Mouse (Mus musculus): ENCODE results near the gene Slc35a1.
A peak's percentile ranks its signal among the peaks of the same experiment; 100 is the strongest.

Slc35a1 gene

GRCm38 (mm10) chr4:34653179-34653578, 34.1 kb downstream of the Slc35a1 start:
- no peak for DNase-seq (ENCODE audit: low read depth, low spot score)

DNA sequence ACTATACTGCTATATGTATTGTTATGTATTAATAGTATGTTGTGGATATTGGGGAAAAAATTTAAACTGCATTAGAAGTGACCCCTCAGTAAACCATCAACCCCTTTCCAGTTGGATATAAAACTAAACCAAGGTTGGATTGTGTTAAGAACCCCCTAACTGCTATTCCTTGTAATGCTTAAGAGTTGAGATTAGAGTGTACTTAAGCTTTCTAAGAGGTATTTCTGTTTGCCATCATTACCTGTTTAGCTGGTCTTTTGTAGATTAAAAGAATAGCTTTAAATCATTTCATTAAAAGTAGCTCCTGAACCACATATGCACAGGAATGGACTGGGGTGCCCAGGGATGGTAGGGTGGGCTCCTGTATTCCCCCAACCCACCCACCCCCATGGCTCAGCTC, 42.5 kb downstream of the Slc35a1 start:
- no peak for DNase-seq (ENCODE audit: low read depth, low spot score)

DNA sequence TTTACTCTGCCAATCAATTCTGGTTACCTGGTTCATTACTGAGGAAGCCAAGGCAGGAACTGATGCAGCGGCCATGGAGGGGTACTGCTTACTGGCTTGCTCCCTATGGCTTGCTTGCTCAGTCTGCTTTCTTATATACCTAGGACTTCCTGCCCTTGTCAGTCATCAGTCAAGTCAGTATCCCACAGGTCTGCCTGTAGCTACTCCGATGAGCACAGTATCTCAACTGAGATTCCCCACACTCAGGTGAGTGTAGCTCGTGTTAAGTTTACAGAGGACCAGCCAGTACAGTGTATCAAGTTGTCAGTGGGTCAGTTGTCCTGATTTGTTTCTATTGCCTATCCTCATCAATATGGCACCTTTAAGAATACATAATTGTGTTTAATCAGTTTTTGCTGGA, 46.5 kb downstream of the Slc35a1 start:
- no peak for DNase-seq (ENCODE audit: low read depth, low spot score)

DNA sequence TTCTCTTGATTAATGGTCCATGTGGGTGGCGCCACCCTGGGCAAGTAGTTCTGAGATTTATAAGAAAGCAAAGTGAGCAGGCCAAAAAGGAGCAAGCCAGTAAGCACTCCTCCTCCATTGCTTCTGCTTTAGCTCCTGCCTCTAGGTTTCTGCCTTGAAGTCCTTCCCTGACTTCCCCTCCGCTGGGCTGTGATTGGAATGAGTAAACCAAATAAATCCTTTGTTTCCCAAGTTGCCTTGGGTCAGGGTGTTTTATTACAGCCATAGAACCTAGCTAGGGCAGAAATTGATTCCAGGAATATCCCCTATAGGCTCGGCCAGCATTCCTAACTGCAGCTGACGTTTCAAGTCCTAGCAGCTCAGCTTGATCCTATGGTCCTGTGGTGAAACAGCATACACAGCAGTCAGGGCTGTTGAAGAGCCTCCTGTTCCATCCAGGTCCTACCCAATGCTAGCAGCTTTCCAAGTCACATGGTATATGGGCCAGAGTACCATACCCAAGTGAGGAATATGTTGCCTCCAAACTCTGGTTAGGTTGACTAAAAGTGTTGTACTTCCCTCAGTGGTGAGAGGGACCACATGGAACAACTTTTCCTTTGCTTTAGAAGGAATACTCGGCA, 47.4 kb downstream of the Slc35a1 start:
- DNase-seq (ENCODE audit: low read depth, low spot score): no peak

DNA sequence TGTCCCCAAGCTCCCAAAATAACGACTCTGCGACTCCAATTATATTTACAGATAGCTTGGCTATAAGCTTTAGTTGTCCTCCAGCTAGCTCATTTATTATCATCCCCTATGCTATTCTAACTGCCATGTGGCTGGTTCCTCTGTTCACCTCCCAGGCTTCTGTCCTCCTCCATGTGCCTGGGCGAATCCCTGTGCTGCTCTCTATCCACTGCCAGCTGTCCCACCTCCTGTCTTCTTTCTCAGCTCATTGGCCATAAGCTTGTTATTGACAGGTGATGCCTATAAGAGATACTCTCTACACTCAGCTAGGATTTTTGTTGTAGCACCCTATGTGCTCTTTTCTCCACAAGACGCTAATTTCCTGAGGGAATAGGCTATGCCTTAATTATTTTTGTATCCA, 49.4 kb downstream of the Slc35a1 start:
- no peak for DNase-seq (ENCODE audit: low read depth, low spot score)

- no peak for DNase-seq (ENCODE audit: low read depth, low spot score)
Observed at GRCm38 (mm10) chr4:34637386-34637785, 49.9 kb downstream of the Slc35a1 start.

GRCm38 (mm10) chr4:34636036-34636435, 51.2 kb downstream of the Slc35a1 start:
- no peak for DNase-seq (ENCODE audit: low read depth, low spot score)

DNA sequence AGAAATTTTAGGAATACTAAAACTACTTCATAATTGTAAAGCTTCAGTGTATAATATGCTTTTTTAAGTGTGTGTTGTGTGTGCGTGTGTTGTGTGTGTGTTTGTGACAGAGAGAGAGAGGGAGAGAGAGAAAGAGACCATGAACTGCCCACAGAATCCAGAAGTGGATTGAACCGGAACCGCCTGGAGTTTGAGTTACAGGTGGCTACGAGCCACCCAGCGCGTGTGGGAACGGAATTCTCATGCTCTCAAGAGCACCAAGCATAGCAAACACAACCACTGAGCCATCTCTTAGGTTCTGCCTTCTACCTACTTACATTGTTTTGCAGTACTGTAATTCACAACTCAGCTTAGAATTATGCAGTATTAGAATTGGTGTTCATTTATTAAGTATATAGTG, 53.1 kb downstream of the Slc35a1 start:
- peak; percentile 12 for DNase-seq (ENCODE audit: low read depth, low spot score)

- DNase-seq (ENCODE audit: low read depth, low spot score): no peak
Observed at GRCm38 (mm10) chr4:34629956-34630355, 57.3 kb downstream of the Slc35a1 start.

- DNase-seq (ENCODE audit: low read depth, low spot score): no peak
Observed at GRCm38 (mm10) chr4:34626401-34626800, 60.8 kb downstream of the Slc35a1 start.

GRCm38 (mm10) chr4:34625556-34625955, 61.7 kb downstream of the Slc35a1 start:
- no peak for DNase-seq (ENCODE audit: low read depth, low spot score)

DNA sequence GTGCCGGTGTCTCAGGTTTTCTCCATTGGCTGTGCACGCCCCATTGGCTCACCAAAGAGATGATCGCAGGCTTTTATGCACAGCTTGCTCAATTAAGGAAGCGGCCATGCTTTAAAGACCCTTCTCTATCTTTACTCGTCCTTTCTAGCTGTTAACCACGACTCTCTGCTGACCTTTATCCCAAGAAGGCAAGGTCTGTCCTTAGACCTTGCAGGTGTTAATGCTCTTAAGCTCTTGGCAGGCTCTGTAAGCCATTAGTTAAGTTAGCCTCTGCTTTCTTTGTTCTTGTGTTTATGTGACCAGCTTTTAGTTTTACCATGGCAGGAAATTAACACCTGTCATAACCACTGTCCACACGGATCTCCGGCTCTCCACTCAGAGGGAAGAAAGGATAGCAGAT, 71.1 kb downstream of the Slc35a1 start:
- DNase-seq (ENCODE audit: low read depth, low spot score): no peak

DNA sequence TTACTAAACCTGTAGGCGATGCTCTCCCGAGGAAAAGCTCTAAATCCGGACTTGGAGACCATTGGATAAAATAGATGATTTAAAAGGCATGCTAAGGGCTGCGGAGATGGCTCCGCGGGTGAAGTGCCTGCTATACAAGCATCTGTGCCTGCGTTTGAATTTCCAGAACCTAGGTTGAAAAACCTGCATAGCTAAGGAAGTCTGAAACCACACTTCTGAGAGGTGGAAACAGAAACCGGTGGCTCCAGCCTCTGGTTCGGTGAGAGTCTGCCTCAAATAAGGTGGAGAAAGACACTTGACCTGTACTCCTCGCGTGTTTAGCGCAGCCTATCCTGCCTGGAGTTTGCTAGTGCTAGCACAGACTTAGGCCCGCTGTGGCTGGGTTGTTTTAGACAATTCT, 71.9 kb downstream of the Slc35a1 start:
- peak; percentile 13 for DNase-seq (ENCODE audit: low read depth, low spot score)

DNA sequence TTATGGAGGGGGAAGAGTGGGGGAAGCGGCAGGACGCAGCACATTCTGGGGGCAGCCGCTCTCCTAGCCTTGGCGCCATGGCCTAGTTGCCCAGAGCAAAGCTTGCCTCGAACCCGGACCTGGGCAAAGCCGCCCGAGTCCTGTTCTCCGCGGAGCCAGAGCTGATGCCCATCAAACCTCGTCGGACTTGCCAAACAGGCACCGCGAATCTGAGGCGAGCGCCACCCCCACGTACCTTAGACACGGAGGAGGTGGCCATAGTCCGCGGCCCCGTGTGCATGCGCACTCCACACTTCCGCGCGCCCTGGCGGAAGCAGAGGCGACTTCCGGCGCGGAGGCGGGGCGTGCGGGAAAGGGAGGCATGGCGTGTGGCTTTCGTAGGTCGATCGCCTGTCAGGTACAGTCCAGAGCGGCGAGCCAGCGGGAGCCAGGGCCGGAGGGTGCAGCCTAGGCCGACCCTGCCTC, 72.6 kb downstream of the Slc35a1 start, which contains the start of the genes Orc3 and Rars2:
TSS of gene Orc3 (minus strand) at position 315 of the 465 bp plus-strand sequence.
TSS of gene Rars2 (plus strand) at position 328 of the 465 bp plus-strand sequence.
- peak; percentile 96 for DNase-seq (ENCODE audit: low read depth, low spot score)

DNA sequence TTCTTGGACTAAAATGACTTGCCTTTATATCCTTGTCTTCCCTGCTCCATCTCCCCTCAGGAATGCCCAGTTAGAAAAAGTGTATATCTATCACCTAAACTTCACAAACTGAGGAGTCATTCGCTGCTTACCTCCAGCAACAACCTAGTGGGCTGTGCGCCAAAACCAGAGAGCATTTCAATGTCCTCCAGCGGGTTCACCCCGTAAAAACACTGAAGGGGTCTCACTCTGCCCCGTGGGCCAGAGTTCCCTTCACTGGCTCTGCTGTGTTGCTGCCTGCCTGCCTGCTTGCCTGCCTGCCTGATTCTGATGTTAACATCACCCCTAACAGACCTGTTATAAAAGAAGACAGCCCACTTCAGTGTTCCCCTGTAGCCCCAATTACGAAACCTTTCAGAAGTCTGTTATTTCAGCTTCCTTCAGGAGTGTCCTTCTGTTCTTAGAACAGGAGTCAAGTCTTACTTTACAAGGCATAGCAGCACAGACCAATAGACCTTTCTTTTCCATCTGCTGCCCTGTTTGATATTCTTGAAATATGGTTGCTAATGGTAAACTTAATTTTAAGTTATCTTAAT, 73.6 kb downstream of the Slc35a1 start:
- DNase-seq (ENCODE audit: low read depth, low spot score): no peak
